Mouse (Mus musculus) cerebellum, postnatal 25 days (tissue): Measurements from ENCODE around the gene Olfr458.
"Not testable (repeated sequence)": the region's sequence is repeated elsewhere in the genome, so short reads cannot be mapped to it uniquely, and the experiment has no call there.

Source experiments
- DNase-seq, 2 experiments: peaks; one replicate each; pipeline ENCODE4 v3.0.0; 2021; ENCODE audit warnings: mixed read lengths in 2 of 2

The Olfr458 gene

DNA sequence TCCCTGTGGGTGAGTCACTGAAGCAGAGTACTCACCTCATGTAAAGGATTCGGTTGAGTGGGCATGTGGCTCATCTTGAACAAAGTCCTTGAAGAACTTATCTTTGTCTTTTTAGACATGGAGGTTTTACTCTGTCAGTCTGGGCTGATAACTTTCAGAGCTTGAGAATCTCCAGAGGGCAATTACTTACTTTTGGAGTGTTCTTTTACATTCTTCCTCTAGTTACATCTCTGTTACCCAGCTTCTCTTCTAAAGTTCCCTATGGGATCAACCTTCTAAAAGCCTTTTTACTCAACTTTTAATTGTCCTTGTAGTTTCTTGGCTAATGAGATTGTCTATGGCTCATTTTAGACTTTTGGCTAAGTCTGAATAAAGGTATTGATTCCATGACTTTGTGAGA lies at the start of gene Olfr458:
Olfr458 (minus strand) TSS at position 101 of the 400 bp plus-strand sequence.
- DNase-seq = no peak

DNA sequence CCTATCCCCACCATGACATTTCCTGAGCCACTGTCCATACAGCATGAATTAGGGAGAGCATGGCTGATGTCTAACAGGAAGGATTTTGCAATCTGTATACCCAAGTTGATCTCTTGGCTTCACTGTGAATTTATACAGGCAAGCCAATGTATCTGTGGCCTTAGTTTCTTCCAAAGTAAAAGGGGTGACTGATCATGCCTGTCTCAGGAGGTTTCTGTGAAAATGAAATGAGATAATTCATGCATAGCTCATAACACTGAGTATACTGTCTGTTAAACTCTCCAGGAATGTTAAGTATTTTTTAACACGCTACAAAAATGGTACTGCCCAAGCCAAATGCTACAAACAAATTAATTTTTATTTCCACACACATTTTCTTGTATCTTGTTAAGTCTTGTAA lies 48.5 kb upstream of the Olfr458 start:
- no peak for DNase-seq

GRCm38 (mm10) chr6:42509311-42509710 lies 44.3 kb upstream of the Olfr458 start:
- DNase-seq = no peak

DNA sequence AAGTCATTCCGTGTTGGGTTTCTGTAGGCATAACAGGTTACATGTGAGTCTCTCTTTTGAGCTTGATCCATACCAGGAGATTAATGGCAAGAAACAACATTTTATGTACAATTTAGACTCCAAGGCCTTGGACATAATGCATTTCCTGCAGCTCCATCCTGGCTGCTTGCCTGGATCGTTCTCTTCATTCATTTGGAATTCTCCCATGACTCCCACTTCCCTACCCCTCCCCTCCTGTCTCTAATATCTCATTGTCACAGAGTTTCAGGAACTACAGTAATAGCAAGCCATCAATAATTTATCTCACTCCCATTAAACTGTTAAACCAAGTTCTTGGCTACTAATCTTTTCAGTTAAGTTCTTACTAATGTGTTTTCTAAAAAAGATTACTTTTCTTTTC lies 38.5 kb upstream of the Olfr458 start:
- DNase-seq = no peak

- no peak for DNase-seq
Measured at GRCm38 (mm10) chr6:42489731-42490130, 24.7 kb upstream of the Olfr458 start.

DNA sequence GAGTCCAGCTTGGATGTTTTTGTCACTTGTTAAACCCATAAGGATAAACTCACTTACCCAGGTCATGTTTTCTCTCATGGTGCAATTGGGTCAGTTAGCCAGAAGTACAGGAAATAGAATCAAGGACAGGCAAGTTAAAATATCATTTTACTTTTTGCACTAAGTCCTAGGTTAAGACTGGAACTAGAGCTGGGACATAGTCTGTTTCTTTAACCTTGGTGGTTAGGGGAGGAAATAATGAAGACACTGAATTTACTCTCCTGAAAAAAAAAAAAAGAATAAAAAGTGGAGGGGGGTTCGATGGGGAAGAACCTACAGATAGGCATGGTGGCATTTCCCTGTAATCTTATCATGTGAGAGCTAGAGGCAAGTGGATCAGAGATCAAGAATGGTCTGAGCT lies 22.1 kb upstream of the Olfr458 start, which contains the start of gene Olfr456:
Olfr456 (minus strand) TSS at position 101 of the 400 bp plus-strand sequence.
- no peak for DNase-seq

GRCm38 (mm10) chr6:42484633-42485032 lies 19.6 kb upstream of the Olfr458 start:
- no peak for DNase-seq

GRCm38 (mm10) chr6:42476235-42476634 lies 11.2 kb upstream of the Olfr458 start, which contains the start of gene Olfr457:
Olfr457 (minus strand) TSS chr6:42476335.
- DNase-seq = no peak

DNA sequence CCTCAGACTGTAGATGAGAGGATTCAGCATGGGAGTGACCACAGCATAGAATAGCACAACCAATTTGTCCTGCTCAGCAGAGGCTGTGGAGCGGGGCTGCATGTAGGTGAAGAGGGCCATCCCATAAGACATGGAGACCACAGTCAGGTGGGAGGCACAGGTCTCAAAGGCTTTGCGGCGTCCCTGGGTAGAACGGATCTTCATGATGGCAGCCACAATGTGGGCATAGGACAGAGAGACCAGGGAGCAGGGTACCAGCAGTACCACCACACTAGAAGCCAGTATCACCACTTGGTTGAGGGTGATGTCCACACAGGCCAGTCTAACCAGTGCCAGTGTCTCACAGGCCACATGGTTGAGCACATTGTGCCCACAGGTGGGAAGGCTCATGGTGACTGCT lies 6.3 kb upstream of the Olfr458 start:
- not testable (repeated sequence) for DNase-seq

DNA sequence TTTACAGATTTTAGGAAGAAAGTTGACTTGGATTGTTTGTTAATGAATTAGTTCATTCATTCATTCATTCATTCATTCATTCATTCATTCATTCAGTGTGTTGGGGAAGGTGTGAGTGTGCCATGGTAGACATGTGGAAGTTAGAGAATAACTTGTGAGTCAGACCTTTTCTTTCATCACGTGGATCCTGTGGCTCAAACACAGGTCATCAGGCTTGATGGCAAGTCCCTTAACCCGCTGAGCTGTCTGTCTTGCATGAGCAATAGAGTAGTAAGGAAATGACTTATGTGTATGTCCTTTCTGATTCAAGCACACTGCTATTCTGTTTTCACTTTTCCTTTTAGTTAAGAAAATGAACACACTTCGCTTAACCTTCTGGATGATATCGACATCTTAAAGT lies 5.5 kb upstream of the Olfr458 start:
- DNase-seq = no peak

- DNase-seq = no peak
Measured at GRCm38 (mm10) chr6:42447381-42447780, 17.6 kb downstream of the Olfr458 start.

DNA sequence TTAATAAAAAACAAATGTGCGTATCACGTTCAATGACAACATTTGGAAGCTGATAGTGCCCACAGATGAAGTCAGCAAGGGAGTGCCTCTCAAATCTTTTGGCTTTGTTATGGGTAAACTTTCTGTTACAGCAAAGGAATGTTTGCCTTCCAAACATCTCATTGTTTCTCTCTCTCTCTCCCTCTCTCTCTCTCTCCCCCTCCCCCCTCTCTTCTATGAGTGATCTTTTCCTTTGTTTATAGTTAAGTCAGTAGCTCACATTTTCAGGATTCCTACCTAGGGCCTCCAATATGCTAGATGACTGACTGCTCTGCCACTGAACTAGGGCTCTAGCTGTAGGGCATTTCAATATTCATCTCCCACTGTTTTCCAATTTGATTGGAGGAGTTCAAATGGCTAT lies 20.5 kb downstream of the Olfr458 start:
- no peak for DNase-seq

GRCm38 (mm10) chr6:42441395-42441794 lies 23.6 kb downstream of the Olfr458 start:
- no peak for DNase-seq

DNA sequence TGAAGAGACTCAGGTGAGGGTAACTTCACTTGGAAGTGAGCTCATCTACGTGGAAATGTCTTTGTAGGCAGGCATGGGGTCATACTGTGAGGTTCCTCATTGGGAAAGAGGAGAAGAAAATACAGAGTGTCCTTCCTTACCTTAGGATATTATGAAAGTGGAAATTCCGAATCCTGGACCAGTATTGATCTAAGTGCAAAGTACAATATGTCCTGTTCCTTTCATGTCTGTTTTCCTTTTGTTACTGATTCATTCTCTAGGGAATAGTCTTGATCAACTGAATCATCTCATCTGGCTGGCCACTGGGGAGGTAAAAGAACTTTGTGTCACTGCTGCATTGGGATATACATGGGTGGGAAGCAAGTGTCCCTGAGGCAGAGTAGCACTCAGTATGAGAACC lies 29.5 kb downstream of the Olfr458 start:
- DNase-seq = no peak

DNA sequence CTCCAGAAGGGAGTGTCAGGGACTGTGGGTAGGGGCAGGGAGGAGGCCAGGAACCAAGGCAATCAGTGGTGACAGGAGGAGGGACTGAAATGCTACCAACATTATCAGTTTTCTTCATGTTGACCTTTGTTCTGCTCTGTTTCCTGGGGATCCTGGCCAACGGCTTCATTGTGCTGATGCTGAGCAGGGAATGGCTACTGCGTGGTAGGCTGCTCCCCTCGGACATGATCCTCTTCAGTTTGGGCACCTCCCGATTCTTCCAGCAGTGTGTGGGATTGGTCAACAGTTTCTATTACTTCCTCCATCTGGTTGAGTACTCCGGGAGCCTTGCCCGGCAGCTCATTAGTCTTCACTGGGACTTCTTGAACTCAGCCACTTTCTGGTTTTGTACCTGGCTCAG lies 30.6 kb downstream of the Olfr458 start, which contains the start of gene Tas2r126:
Tas2r126 (plus strand) TSS at position 90 of the 400 bp plus-strand sequence.
- no peak for DNase-seq

- no peak for DNase-seq
Measured at GRCm38 (mm10) chr6:42433554-42433953, 31.4 kb downstream of the Olfr458 start.

DNA sequence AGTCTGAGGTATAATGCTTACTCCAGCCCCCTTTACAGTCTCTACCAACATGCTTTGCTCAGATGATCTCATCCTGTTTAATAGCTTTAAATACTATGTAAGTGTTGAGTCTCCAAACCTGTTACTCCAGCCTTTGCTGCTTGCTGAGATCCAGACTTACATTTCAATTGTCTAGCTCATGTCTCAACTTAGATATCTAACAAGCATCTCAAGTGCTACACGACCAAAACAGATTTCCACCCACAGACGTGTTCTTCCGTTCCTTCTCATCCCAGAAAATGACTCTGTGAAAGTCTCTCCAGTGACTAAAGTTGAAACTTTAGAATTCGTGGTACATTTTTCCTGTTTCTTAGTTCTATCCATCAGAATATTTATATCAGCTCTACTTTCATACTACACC lies 38.7 kb downstream of the Olfr458 start:
- DNase-seq = no peak

DNA sequence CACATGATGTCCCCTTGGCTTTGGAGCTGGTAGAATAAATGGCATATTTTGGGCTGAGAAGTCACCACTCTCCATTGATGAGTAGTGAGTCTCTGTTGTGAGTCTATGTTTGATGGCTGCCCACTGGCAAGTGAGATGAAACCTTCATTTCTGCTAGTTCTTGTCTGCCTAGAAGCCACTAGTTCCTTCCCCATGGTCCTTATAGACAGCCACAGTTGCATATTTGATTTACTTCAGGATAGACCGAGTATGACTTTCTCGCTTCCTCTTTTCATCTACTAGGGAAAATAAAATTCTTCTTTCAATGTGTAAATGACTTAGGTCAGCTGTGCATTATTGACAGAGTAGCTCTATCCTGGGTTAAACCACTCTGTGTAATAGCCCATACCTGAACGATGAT lies 40.5 kb downstream of the Olfr458 start:
- no peak for DNase-seq

- no peak for DNase-seq
Measured at GRCm38 (mm10) chr6:42421439-42421838, 43.6 kb downstream of the Olfr458 start.

GRCm38 (mm10) chr6:42419443-42419842 lies 45.6 kb downstream of the Olfr458 start:
- DNase-seq = no peak
